Mouse (Mus musculus): ENCODE data around the gene Abcb6. TPM values are rescaled to one million over a fixed set of nuclear protein-coding genes. Genes with fewer than 3 reads are reported as not detected.

The Abcb6 gene
- polyA plus RNA-seq, 1 experiment, result 10.8 TPM

GRCm38 (mm10) chr1:75138448-75138847, 41.7 kb downstream of the Abcb6 start:
- no peaks in the 10 kb centered on the region for H3K27me3 ChIP-seq (ENCODE audit: control insufficient read depth, insufficient read depth, low read length, poor library complexity, severe bottlenecking)
- H3K4me3 ChIP-seq (ENCODE audit: low read depth, low read length), result no peak overlapping the region
- no peak overlapping the region for H3K9ac ChIP-seq (ENCODE audit: low read depth, poor library complexity, severe bottlenecking)
- H3K9me3 ChIP-seq (replicated peaks; ENCODE audit: control insufficient read depth, insufficient read depth, low read length, poor library complexity, severe bottlenecking), result no peaks in the 10 kb centered on the region
- H3K4me1 ChIP-seq (ENCODE audit: control insufficient read depth, insufficient read depth, low read length), result no peaks in the 10 kb centered on the region
- H3K27ac ChIP-seq (ENCODE audit: insufficient read depth, low read length), result no peak overlapping the region
- TF ChIP-seq POLR2A (IDR thresholded peaks at IDR 0.05; ENCODE audit: insufficient read depth, low read length) (no peak), EP300 (IDR thresholded peaks at IDR 0.05; ENCODE audit: insufficient read depth, low read depth, low read length) (no peak), CTCF (IDR thresholded peaks at IDR 0.05; ENCODE audit: low read depth, low read length) (no peak)
- H3K36me3 ChIP-seq (ENCODE audit: control insufficient read depth, insufficient read depth, low read length, poor library complexity, severe bottlenecking), result peaks cover 6% of the 10 kb centered on the region; the same call in 1 of the 2 replicates

GRCm38 (mm10) chr1:75136730-75137129, 43.5 kb downstream of the Abcb6 start:
- H3K36me3 ChIP-seq (ENCODE audit: control insufficient read depth, insufficient read depth, low read length, poor library complexity, severe bottlenecking), result peaks cover 6% of the 10 kb centered on the region; the same call in 1 of the 2 replicates
- no peaks in the 10 kb centered on the region for H3K4me1 ChIP-seq (ENCODE audit: control insufficient read depth, insufficient read depth, low read length)
- H3K9ac ChIP-seq (ENCODE audit: low read depth, poor library complexity, severe bottlenecking), result no peak overlapping the region
- no peaks in the 10 kb centered on the region for H3K9me3 ChIP-seq (replicated peaks; ENCODE audit: control insufficient read depth, insufficient read depth, low read length, poor library complexity, severe bottlenecking)
- no peaks in the 10 kb centered on the region for H3K27me3 ChIP-seq (ENCODE audit: control insufficient read depth, insufficient read depth, low read length, poor library complexity, severe bottlenecking)
- no peak overlapping the region for H3K27ac ChIP-seq (ENCODE audit: insufficient read depth, low read length)
- H3K4me3 ChIP-seq (ENCODE audit: low read depth, low read length), result no peak overlapping the region
- no peak for TF ChIP-seq EP300 (IDR thresholded peaks at IDR 0.05; ENCODE audit: insufficient read depth, low read depth, low read length)
- no peak for TF ChIP-seq CTCF (IDR thresholded peaks at IDR 0.05; ENCODE audit: low read depth, low read length)
- no peak for TF ChIP-seq POLR2A (IDR thresholded peaks at IDR 0.05; ENCODE audit: insufficient read depth, low read length)

- Histone ChIP-seq H3K9me3 (replicated peaks; ENCODE audit: control insufficient read depth, insufficient read depth, low read length, poor library complexity, severe bottlenecking) (no peaks in the 10 kb centered on the region), H3K27me3 (ENCODE audit: control insufficient read depth, insufficient read depth, low read length, poor library complexity, severe bottlenecking) (no peaks in the 10 kb centered on the region), H3K9ac (ENCODE audit: low read depth, poor library complexity, severe bottlenecking) (no peak overlapping the region), H3K36me3 (ENCODE audit: control insufficient read depth, insufficient read depth, low read length, poor library complexity, severe bottlenecking) (peaks cover 6% of the 10 kb centered on the region; the same call in 1 of the 2 replicates), H3K27ac (ENCODE audit: insufficient read depth, low read length) (no peak overlapping the region), H3K4me1 (ENCODE audit: control insufficient read depth, insufficient read depth, low read length) (no peaks in the 10 kb centered on the region), H3K4me3 (ENCODE audit: low read depth, low read length) (no peak overlapping the region)
- TF ChIP-seq CTCF (IDR thresholded peaks at IDR 0.05; ENCODE audit: low read depth, low read length), result no peak
- no peak for TF ChIP-seq POLR2A (IDR thresholded peaks at IDR 0.05; ENCODE audit: insufficient read depth, low read length)
These were observed 43.9 kb downstream of the Abcb6 start for GRCm38 (mm10) chr1:75136293-75136692.

- no peaks in the 10 kb centered on the region for H3K27me3 ChIP-seq (ENCODE audit: control insufficient read depth, insufficient read depth, low read length, poor library complexity, severe bottlenecking)
- peaks cover 2% of the 10 kb centered on the region; the same call in 1 of the 2 replicates for H3K36me3 ChIP-seq (ENCODE audit: control insufficient read depth, insufficient read depth, low read length, poor library complexity, severe bottlenecking)
- no peaks in the 10 kb centered on the region for H3K4me1 ChIP-seq (ENCODE audit: control insufficient read depth, insufficient read depth, low read length)
- no peak within 1 kb of the TSS for H3K27ac ChIP-seq (ENCODE audit: insufficient read depth, low read length)
- H3K9me3 ChIP-seq (replicated peaks; ENCODE audit: control insufficient read depth, insufficient read depth, low read length, poor library complexity, severe bottlenecking), result no peaks in the 10 kb centered on the region
- no peak within 1 kb of the TSS for H3K4me3 ChIP-seq (ENCODE audit: low read depth, low read length)
- TF ChIP-seq EP300 (IDR thresholded peaks at IDR 0.05; ENCODE audit: insufficient read depth, low read depth, low read length) (no peak), CTCF (IDR thresholded peaks at IDR 0.05; ENCODE audit: low read depth, low read length) (no peak), POLR2A (IDR thresholded peaks at IDR 0.05; ENCODE audit: insufficient read depth, low read length) (no peak)
- no peak within 1 kb of the TSS for H3K9ac ChIP-seq (ENCODE audit: low read depth, poor library complexity, severe bottlenecking)
These were observed 46.6 kb downstream of the Abcb6 start, which contains the start of gene Slc23a3 for GRCm38 (mm10) chr1:75133421-75134207. Gene Slc23a3, minus strand, starts transcription at chr1:75133890.

DNA sequence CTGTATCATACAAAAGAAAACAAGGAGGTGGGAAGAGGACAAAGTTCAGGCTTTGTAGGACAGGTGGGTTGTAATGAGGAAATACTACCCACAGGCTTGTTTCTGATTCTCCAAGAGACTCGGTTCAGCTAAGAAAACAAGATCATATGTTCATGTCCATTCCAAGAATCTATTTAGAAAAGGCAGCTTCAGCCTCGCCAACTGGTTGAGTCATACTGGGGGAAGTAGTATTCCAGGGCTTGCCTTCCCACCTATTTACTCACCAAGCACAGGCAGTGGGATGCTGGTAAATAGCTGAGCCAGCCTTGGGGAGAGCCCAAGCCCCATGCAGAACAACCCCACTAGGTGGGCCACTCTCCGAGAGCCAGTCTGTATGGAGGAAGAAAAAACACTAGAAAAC, 51.6 kb downstream of the Abcb6 start:
- Histone ChIP-seq H3K36me3 (ENCODE audit: control insufficient read depth, insufficient read depth, low read length, poor library complexity, severe bottlenecking) (no peaks in the 10 kb centered on the region), H3K4me3 (ENCODE audit: low read depth, low read length) (no peak overlapping the region), H3K4me1 (ENCODE audit: control insufficient read depth, insufficient read depth, low read length) (no peaks in the 10 kb centered on the region), H3K27ac (ENCODE audit: insufficient read depth, low read length) (no peak overlapping the region), H3K27me3 (ENCODE audit: control insufficient read depth, insufficient read depth, low read length, poor library complexity, severe bottlenecking) (no peaks in the 10 kb centered on the region), H3K9me3 (replicated peaks; ENCODE audit: control insufficient read depth, insufficient read depth, low read length, poor library complexity, severe bottlenecking) (no peaks in the 10 kb centered on the region), H3K9ac (ENCODE audit: low read depth, poor library complexity, severe bottlenecking) (no peak overlapping the region)
- TF ChIP-seq EP300 (IDR thresholded peaks at IDR 0.05; ENCODE audit: insufficient read depth, low read depth, low read length) (no peak), CTCF (IDR thresholded peaks at IDR 0.05; ENCODE audit: low read depth, low read length) (no peak), POLR2A (IDR thresholded peaks at IDR 0.05; ENCODE audit: insufficient read depth, low read length) (no peak)

DNA sequence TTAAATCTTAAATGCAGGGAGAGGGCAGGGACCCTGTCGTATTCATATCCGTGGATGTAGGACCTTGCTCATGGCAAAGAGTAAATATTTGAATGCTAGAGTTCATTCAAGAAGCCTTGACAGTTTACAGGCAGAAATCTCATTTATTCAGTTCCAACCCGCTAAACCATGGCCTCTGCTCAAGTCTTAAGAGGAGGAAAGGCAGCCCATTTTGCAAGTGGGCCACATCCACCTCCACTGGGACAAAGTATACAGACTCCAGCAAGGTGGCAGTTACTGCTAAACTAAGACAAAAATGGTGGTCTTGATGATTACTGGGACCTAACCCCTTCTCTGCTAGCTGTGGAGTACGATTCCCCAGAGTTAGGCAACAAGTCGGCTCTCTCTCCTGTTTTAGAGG, 54.8 kb downstream of the Abcb6 start:
- no peaks in the 10 kb centered on the region for H3K27me3 ChIP-seq (ENCODE audit: control insufficient read depth, insufficient read depth, low read length, poor library complexity, severe bottlenecking)
- H3K4me1 ChIP-seq (ENCODE audit: control insufficient read depth, insufficient read depth, low read length), result no peaks in the 10 kb centered on the region
- no peaks in the 10 kb centered on the region for H3K9me3 ChIP-seq (replicated peaks; ENCODE audit: control insufficient read depth, insufficient read depth, low read length, poor library complexity, severe bottlenecking)
- H3K36me3 ChIP-seq (ENCODE audit: control insufficient read depth, insufficient read depth, low read length, poor library complexity, severe bottlenecking), result no peaks in the 10 kb centered on the region
- TF ChIP-seq CTCF (IDR thresholded peaks at IDR 0.05; ENCODE audit: low read depth, low read length) (no peak), POLR2A (IDR thresholded peaks at IDR 0.05; ENCODE audit: insufficient read depth, low read length) (no peak), EP300 (IDR thresholded peaks at IDR 0.05; ENCODE audit: insufficient read depth, low read depth, low read length) (no peak)
- peak overlapping the region; percentile 83 for H3K9ac ChIP-seq (ENCODE audit: low read depth, poor library complexity, severe bottlenecking)
- peak overlapping the region; percentile 17; the same call in 1 of the 2 replicates for H3K4me3 ChIP-seq (ENCODE audit: low read depth, low read length)
- H3K27ac ChIP-seq (ENCODE audit: insufficient read depth, low read length), result no peak overlapping the region
